Mouse (Mus musculus): ENCODE results near the gene Mmel1.

Mmel1 gene

DNA sequence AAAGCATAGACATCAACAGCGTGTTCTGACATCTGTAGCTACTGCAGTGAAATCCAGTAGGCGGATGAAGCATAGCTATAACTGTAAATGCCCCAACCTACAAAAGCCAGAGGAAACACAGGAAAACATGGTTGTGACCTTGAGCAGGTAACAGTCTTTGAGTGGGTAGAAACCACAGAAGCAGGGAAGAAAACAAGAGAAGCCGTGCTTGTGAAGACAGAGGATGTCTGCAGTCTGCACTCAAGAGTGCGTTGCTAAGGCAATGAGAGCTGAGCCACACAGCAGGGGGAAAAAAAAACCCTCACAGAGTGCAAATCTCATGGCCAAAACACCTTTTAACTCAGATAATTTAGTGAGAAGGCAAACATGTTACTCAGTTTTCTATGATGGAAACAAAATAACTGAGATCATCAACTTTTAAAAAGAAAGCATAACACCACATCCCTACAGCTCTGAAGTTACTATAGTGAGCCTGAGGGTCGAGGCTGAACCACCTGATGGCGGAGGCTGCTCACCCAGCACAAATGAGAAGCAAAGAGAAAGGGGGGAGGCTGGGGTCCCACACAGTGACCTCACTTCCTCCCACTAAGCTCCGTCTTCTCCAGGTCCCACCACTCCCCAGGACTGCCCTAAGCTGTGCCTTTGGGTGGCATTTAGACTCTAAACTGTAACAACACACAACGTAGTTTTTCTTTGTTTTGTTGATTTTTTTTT is 67.3 kb downstream of the Mmel1 start:
- no peak for DNase-seq (ENCODE audit: low read depth, low spot score)

GRCm38 (mm10) chr4:154937746-154938145 is 68.4 kb downstream of the Mmel1 start:
- DNase-seq (ENCODE audit: low read depth, low spot score) = no peak

- DNase-seq (ENCODE audit: low read depth, low spot score) = no peak
Observed at GRCm38 (mm10) chr4:154940156-154940555, 70.8 kb downstream of the Mmel1 start.

DNA sequence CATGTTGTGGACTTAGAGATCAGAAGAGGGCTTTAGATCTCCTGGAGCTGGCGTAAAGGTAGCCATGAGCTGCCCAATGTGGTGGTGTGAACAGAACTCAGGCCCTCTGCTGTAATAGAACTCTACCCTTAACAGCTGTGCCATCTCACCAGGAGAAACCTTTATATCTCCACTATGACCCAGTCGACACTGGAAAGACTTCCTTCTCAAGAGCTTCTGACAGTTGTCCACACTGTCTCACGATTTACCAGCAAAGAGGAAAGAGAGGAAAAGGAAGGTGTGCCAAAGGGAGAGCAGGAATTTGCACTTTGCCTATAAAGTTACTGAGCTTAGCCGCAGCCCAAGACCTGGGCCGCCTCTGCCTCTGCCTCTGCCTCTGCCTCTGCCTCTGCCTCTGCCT is 72.4 kb downstream of the Mmel1 start:
- DNase-seq (ENCODE audit: low read depth, low spot score) = no peak

DNA sequence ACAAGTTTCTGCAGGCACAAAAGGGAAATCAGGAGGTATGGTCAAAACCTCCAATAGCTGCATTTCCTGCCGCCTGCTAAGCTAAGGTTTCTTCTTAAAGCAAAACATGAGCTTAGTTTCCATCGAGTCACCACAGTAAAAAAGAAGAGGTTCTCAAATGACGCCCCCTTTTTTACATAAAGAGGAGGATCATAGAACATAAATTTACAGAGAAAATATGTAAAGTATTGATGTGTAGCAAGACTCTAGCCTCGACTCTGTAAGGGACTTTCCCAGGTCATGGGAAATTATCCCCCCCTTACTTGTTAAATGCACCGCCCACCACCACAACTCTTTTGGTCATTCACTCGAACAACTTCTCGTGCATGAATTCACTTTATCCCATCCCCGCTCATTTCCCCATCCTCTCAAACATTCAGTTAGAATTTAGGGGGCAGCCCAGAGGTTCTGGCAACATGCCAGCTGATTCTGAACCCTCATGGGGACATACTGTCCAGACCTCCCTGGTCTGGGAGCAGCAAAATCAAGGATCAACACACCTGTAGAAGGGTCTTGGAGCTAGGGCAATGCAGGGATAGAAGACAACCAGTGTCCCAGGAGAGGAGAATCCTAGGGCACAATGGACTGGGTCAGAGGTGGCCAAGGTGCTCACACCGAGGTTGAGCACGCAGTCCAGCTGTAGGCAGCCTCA is 73.4 kb downstream of the Mmel1 start:
- DNase-seq (ENCODE audit: low read depth, low spot score) = no peak

- DNase-seq (ENCODE audit: low read depth, low spot score) = no peak
Observed at GRCm38 (mm10) chr4:154943323-154944039, 74.1 kb downstream of the Mmel1 start.

- DNase-seq (ENCODE audit: low read depth, low spot score) = peak; percentile 93
Observed at GRCm38 (mm10) chr4:154944121-154944590, 74.8 kb downstream of the Mmel1 start.
